Mouse (Mus musculus) midbrain, embryonic 11.5 days (tissue): ENCODE results near the gene Rptor. TPM values are rescaled to one million over a fixed set of nuclear protein-coding genes. Genes with fewer than 3 reads are reported as not detected.

Experiments
- ATAC-seq: fragments of 200-750 bp; cut with Nextera tagmentation; 2 replicates; pipeline ENCODE4 v1.8.0; 2017; ENCODE audit warnings: moderate TSS enrichment, moderate library complexity; ENCODE audit not compliant: low FRiP score
- DNase-seq: peaks from one replicate; pipeline ENCODE4 v3.0.0; 2015; ENCODE audit warnings: low spot score; ENCODE audit errors: missing footprints
- H3K27ac ChIP-seq: fragments of 300-500 bp; sonication (generic); 2 replicates; pipeline ENCODE4 v1.5.1; 2014; ENCODE audit warnings: low read depth, low read length
- H3K27me3 ChIP-seq: fragments of 300-500 bp; sonication (generic); 2 replicates; pipeline ENCODE4 v1.6.1; 2014; ENCODE audit warnings: mild to moderate bottlenecking, low read length, moderate library complexity, mixed read lengths; ENCODE audit not compliant: control insufficient read depth, insufficient read depth
- H3K36me3 ChIP-seq: fragments of 300-500 bp; sonication (generic); 2 replicates; pipeline ENCODE4 v1.6.1; 2014; ENCODE audit warnings: mild to moderate bottlenecking, low read length, moderate library complexity, mixed read lengths; ENCODE audit not compliant: control insufficient read depth, insufficient read depth
- H3K4me1 ChIP-seq: fragments of 300-500 bp; sonication (generic); 2 replicates; pipeline ENCODE4 v1.6.1; 2014; ENCODE audit warnings: low read length; ENCODE audit not compliant: control insufficient read depth, insufficient read depth
- H3K4me2 ChIP-seq: fragments of 300-500 bp; sonication (generic); 2 replicates; pipeline ENCODE4 v1.6.1; 2014; ENCODE audit warnings: mild to moderate bottlenecking, moderate library complexity
- H3K4me3 ChIP-seq: fragments of 300-500 bp; sonication (generic); 2 replicates; pipeline ENCODE4 v1.5.1; 2014; ENCODE audit warnings: low read depth, low read length
- H3K9ac ChIP-seq: fragments of 300-500 bp; sonication (generic); 2 replicates; pipeline ENCODE4 v1.6.1; 2014; ENCODE audit warnings: low read length
- H3K9me3 ChIP-seq: fragments of 300-500 bp; sonication (generic); 2 replicates; pipeline ENCODE4 v1.6.1; 2016; ENCODE audit warnings: low read length; ENCODE audit not compliant: control insufficient read depth
- WGBS: fragments of 180-500 bp; shearing (Covaris S2); extraction: QIAGEN DNeasy Blood & Tissue Kit; methylation state at CpG from one replicate; pipeline ENCODE4 v1.1.7; 2014; 5-methylcytosine and 5-hydroxymethylcytosine counted together
- polyA plus RNA-seq: library from polyadenylated mRNA; unstranded; fragments of >200 nt; fragmentation: Nextera tagmentation; extraction: Ambion mirVana; gene quantifications from 2 replicates; pipeline ENCODE4 v1.2.1, GENCODE M21; 2014

The Rptor gene
- polyA plus RNA-seq, 1 experiment from 2014 or later, result 11.1 TPM

- H3K4me1 ChIP-seq, result 0 out of 2 replicates have a peak, but pooled peaks cover 5% of the 10 kb centered on the region
- 52% methylated on average over 7 of the region's 7 CpGs for WGBS
Observed at GRCm38 (mm10) chr11:119831682-119832081, 229.0 kb downstream of the Rptor start.

GRCm38 (mm10) chr11:119833311-119833710 lies 230.6 kb downstream of the Rptor start:
- ATAC-seq, result no peak
- Histone ChIP-seq H3K4me1 (0 out of 2 replicates have a peak, but pooled peaks cover 5% of the 10 kb centered on the region), H3K27me3 (no peaks in the 10 kb centered on the region), H3K4me3 (no peak overlapping the region), H3K27ac (no peak overlapping the region), H3K4me2 (no peak overlapping the region), H3K9ac (no peak overlapping the region), H3K9me3 (no peaks in the 10 kb centered on the region), H3K36me3 (no peaks in the 10 kb centered on the region)
- DNase-seq, result no peak

More at GRCm38 (mm10) chr11:119831682-119832081, 229.0 kb downstream of the Rptor start:
- H3K27me3 ChIP-seq, result no peaks in the 10 kb centered on the region
- no peak overlapping the region for H3K4me2 ChIP-seq
- no peaks in the 10 kb centered on the region for H3K9me3 ChIP-seq
- ATAC-seq, result 0 out of 2 replicates have a peak, but pooled peaks have one; percentile 48
- peak; percentile 57 for DNase-seq
- no peak overlapping the region for H3K4me3 ChIP-seq
- no peak overlapping the region for H3K27ac ChIP-seq
- H3K36me3 ChIP-seq, result no peaks in the 10 kb centered on the region
- H3K9ac ChIP-seq, result no peak overlapping the region

GRCm38 (mm10) chr11:119833877-119834804 lies 231.4 kb downstream of the Rptor start:
- Histone ChIP-seq H3K36me3 (no peaks in the 10 kb centered on the region), H3K4me2 (no peak overlapping the region), H3K27ac (no peak overlapping the region), H3K27me3 (no peaks in the 10 kb centered on the region), H3K9me3 (no peaks in the 10 kb centered on the region), H3K9ac (no peak overlapping the region), H3K4me1 (0 out of 2 replicates have a peak, but pooled peaks cover 5% of the 10 kb centered on the region), H3K4me3 (no peak overlapping the region)
- WGBS, result 78% methylated on average over 16 of the region's 16 CpGs
- ATAC-seq (no peak), DNase-seq (no peak)

- WGBS, result 87% methylated on average over 3 of the region's 3 CpGs
Observed at GRCm38 (mm10) chr11:119836326-119836725, 233.6 kb downstream of the Rptor start.

GRCm38 (mm10) chr11:119837786-119838185 lies 235.1 kb downstream of the Rptor start:
- ATAC-seq, result no peak
- Histone ChIP-seq H3K4me3 (no peak overlapping the region), H3K9me3 (no peaks in the 10 kb centered on the region), H3K4me2 (no peak overlapping the region), H3K27ac (no peak overlapping the region), H3K4me1 (no peaks in the 10 kb centered on the region), H3K27me3 (no peaks in the 10 kb centered on the region), H3K9ac (no peak overlapping the region), H3K36me3 (no peaks in the 10 kb centered on the region)
- 96% methylated on average over 1 of the region's 1 CpGs for WGBS
- DNase-seq, result no peak

More at GRCm38 (mm10) chr11:119836326-119836725, 233.6 kb downstream of the Rptor start:
- no peak overlapping the region for H3K9ac ChIP-seq
- ATAC-seq, result no peak
- H3K4me1 ChIP-seq, result 0 out of 2 replicates have a peak, but pooled peaks cover 4% of the 10 kb centered on the region
- H3K27ac ChIP-seq, result no peak overlapping the region
- H3K4me3 ChIP-seq, result no peak overlapping the region
- H3K4me2 ChIP-seq, result no peak overlapping the region
- no peaks in the 10 kb centered on the region for H3K27me3 ChIP-seq
- no peaks in the 10 kb centered on the region for H3K9me3 ChIP-seq
- no peaks in the 10 kb centered on the region for H3K36me3 ChIP-seq
- no peak for DNase-seq

GRCm38 (mm10) chr11:119839411-119840342 lies 237.0 kb downstream of the Rptor start:
- Histone ChIP-seq H3K36me3 (no peaks in the 10 kb centered on the region), H3K9me3 (no peaks in the 10 kb centered on the region), H3K9ac (no peak overlapping the region), H3K27me3 (no peaks in the 10 kb centered on the region), H3K4me2 (no peak overlapping the region), H3K4me1 (no peaks in the 10 kb centered on the region), H3K27ac (no peak overlapping the region), H3K4me3 (no peak overlapping the region)
- DNase-seq (no peak), ATAC-seq (no peak)
- WGBS, result 88% methylated on average over 10 of the region's 10 CpGs

- H3K36me3 ChIP-seq, result 0 out of 2 replicates have a peak, but pooled peaks cover 3% of the 10 kb centered on the region
- ATAC-seq, result no peak
- no peak overlapping the region for H3K4me2 ChIP-seq
- H3K4me1 ChIP-seq, result no peaks in the 10 kb centered on the region
- DNase-seq, result no peak
- H3K27me3 ChIP-seq, result no peaks in the 10 kb centered on the region
- H3K4me3 ChIP-seq, result no peak overlapping the region
- H3K9ac ChIP-seq, result no peak overlapping the region
- H3K9me3 ChIP-seq, result no peaks in the 10 kb centered on the region
- H3K27ac ChIP-seq, result no peak overlapping the region
- WGBS, result 87% methylated on average over 6 of the region's 6 CpGs
Observed at GRCm38 (mm10) chr11:119846608-119847007, 243.9 kb downstream of the Rptor start.

- H3K9ac ChIP-seq, result no peak overlapping the region
- H3K36me3 ChIP-seq, result 0 out of 2 replicates have a peak, but pooled peaks cover 5% of the 10 kb centered on the region
- H3K9me3 ChIP-seq, result no peaks in the 10 kb centered on the region
- DNase-seq (no peak), ATAC-seq (no peak)
- no peaks in the 10 kb centered on the region for H3K27me3 ChIP-seq
- no peak overlapping the region for H3K4me3 ChIP-seq
- H3K27ac ChIP-seq, result no peak overlapping the region
- H3K4me2 ChIP-seq, result no peak overlapping the region
- 95% methylated on average over 3 of the region's 3 CpGs for WGBS
- no peaks in the 10 kb centered on the region for H3K4me1 ChIP-seq
Observed at GRCm38 (mm10) chr11:119847076-119847475, 244.4 kb downstream of the Rptor start.
